Mouse (Mus musculus) left cerebral cortex, postnatal 14 days (tissue): ENCODE results near the gene Pld1. TPM values are rescaled to one million over a fixed set of nuclear protein-coding genes. Genes with fewer than 3 reads are reported as not detected.

Source experiments
- DNase-seq, 2 experiments: peaks; one replicate each; pipeline ENCODE4 v3.0.0; 2021 to 2022; ENCODE audit warnings: low spot score in 2 of 2, mixed read lengths in 1 of 2
- intact Hi-C: fragments of 180-260 bp; cut with DNase I; formaldehyde crosslinking; loops from one replicate; pipeline ENCODE4 v1.15.1; 2025
- total RNA-seq, 2 experiments: library from RNA; stranded (reverse); gene quantifications; 2 replicates each; pipeline ENCODE4 v1.2.3; 2021

Pld1 gene
- total RNA-seq, 2 experiments from 2014 or later: 8.5 to 10.2 TPM

- no peak for DNase-seq
Observed at GRCm38 (mm10) chr3:28033898-28034297, 95.4 kb downstream of the Pld1 start.

GRCm38 (mm10) chr3:28034707-28035333 lies 96.3 kb downstream of the Pld1 start:
- DNase-seq: peak; percentile 18 to 35
- intact Hi-C loops: loop anchor here (5.0 kb wide), 1 partner anchor 53 kb away; no protein-coding TSS in a partner anchor

More at GRCm38 (mm10) chr3:28033898-28034297, 95.4 kb downstream of the Pld1 start:
- intact Hi-C loops: no loop called here

GRCm38 (mm10) chr3:28037320-28037932 lies 98.9 kb downstream of the Pld1 start:
- intact Hi-C loops: loop anchor here (5.0 kb wide), 1 partner anchor 55 kb away; no protein-coding TSS in a partner anchor
- DNase-seq: no peak

- no peak for DNase-seq
- intact Hi-C loops: loop anchor here (5.0 kb wide), 1 partner anchor 56 kb away; no protein-coding TSS in a partner anchor
Observed at GRCm38 (mm10) chr3:28038106-28038505, 99.6 kb downstream of the Pld1 start.

- DNase-seq: peak; percentile 7 to 12
- intact Hi-C loops: loop anchor here (5.0 kb wide), 1 partner anchor 57 kb away; no protein-coding TSS in a partner anchor
Observed at GRCm38 (mm10) chr3:28039760-28040159, 101.3 kb downstream of the Pld1 start.

GRCm38 (mm10) chr3:28041236-28041635 lies 102.7 kb downstream of the Pld1 start:
- no peak for DNase-seq
- intact Hi-C loops: no loop called here

- no peak for DNase-seq
- intact Hi-C loops: no loop called here
Observed at GRCm38 (mm10) chr3:28042366-28042765, 103.9 kb downstream of the Pld1 start.

GRCm38 (mm10) chr3:28047599-28047998 lies 109.1 kb downstream of the Pld1 start:
- intact Hi-C loops: no loop called here
- DNase-seq: no peak

GRCm38 (mm10) chr3:28049526-28049925 lies 111.0 kb downstream of the Pld1 start:
- DNase-seq: no peak
- intact Hi-C loops: no loop called here

- DNase-seq: no peak
- intact Hi-C loops: no loop called here
Observed at GRCm38 (mm10) chr3:28053076-28053475, 114.6 kb downstream of the Pld1 start.

- intact Hi-C loops: no loop called here
- no peak for DNase-seq
Observed at GRCm38 (mm10) chr3:28060713-28061112, 122.2 kb downstream of the Pld1 start.

- no peak for DNase-seq
Observed at GRCm38 (mm10) chr3:28061155-28061554, 122.7 kb downstream of the Pld1 start.

GRCm38 (mm10) chr3:28079211-28079610 lies 140.7 kb downstream of the Pld1 start:
- intact Hi-C loops: no loop called here
- no peak for DNase-seq

More at GRCm38 (mm10) chr3:28061155-28061554, 122.7 kb downstream of the Pld1 start:
- intact Hi-C loops: no loop called here

- DNase-seq: peak; percentile 17 to 34
- intact Hi-C loops: no loop called here
Observed at GRCm38 (mm10) chr3:28080116-28080515, 141.6 kb downstream of the Pld1 start.

GRCm38 (mm10) chr3:28081012-28081411 lies 142.5 kb downstream of the Pld1 start:
- DNase-seq: peak; percentile 8 to 16

GRCm38 (mm10) chr3:28083218-28083617 lies 144.7 kb downstream of the Pld1 start:
- DNase-seq: no peak
- intact Hi-C loops: no loop called here

More at GRCm38 (mm10) chr3:28081012-28081411, 142.5 kb downstream of the Pld1 start:
- intact Hi-C loops: no loop called here

GRCm38 (mm10) chr3:28084281-28084680 lies 145.8 kb downstream of the Pld1 start:
- no peak for DNase-seq
- intact Hi-C loops: no loop called here

- intact Hi-C loops: no loop called here
Observed at GRCm38 (mm10) chr3:28091296-28091695, 152.8 kb downstream of the Pld1 start.

GRCm38 (mm10) chr3:28091741-28092140 lies 153.2 kb downstream of the Pld1 start:
- intact Hi-C loops: no loop called here
- DNase-seq: no peak

More at GRCm38 (mm10) chr3:28091296-28091695, 152.8 kb downstream of the Pld1 start:
- DNase-seq: no peak

GRCm38 (mm10) chr3:28093684-28094302 lies 155.3 kb downstream of the Pld1 start:
- intact Hi-C loops: no loop called here
- DNase-seq: no peak
